Mouse (Mus musculus): ENCODE measurements around the gene Kidins220. TPM values are rescaled to one million over a fixed set of nuclear protein-coding genes. Genes with fewer than 3 reads are reported as not detected.

Kidins220 gene
- polyA plus RNA-seq (2017; shearing (Covaris generic)): 10 to 100 TPM; 31.7 to 32.7 TPM

GRCm38 (mm10) chr12:24974446-24975114, at the start of gene Kidins220:
Gene Kidins220, plus strand, starts transcription at chr12:24974925.

GRCm38 (mm10) chr12:25097052-25097209, 122.2 kb downstream of the Kidins220 start, which contains the start of gene Id2:
Gene Id2, minus strand, starts transcription at chr12:25097140.

Other genes starting within 250 kb of the Kidins220 start
- gene Mboat2, start 144.0 kb upstream of the Kidins220 start, polyA plus RNA-seq (2017; shearing (Covaris generic)): under 1 TPM in 1 of 2 experiments, not detected in 1; 0.49 TPM
- gene Id2, start 122.2 kb downstream of the Kidins220 start, polyA plus RNA-seq (2017; shearing (Covaris generic)): 100 to 1,000 TPM; 210 to 986 TPM